Mouse (Mus musculus) G1E (cell line): ENCODE measurements at regions not wholly inside any gene's neighbourhood (a gene's known extent, or its start where the extent isn't known, plus 50 kb on each side); places are given as distances from the start of the nearest gene placed in this dataset.

Experiments
- ATAC-seq: 2 replicates; pipeline ENCODE4 v1.8.0; 2016; ENCODE audit warnings: mild to moderate bottlenecking; ENCODE audit not compliant: insufficient number of reproducible peaks, poor library complexity, low FRiP score, severe bottlenecking; ENCODE audit errors: extremely low read depth
- DNase-seq: peaks from one replicate; pipeline ENCODE4 v3.0.0; 2012; ENCODE audit warnings: low spot score
- H3K27me3 ChIP-seq: 2 replicates; pipeline ENCODE4 v1.6.1; 2012; ENCODE audit warnings: mild to moderate bottlenecking, low read length, inconsistent platforms; ENCODE audit not compliant: insufficient read depth
- H3K36me3 ChIP-seq: replicated peaks from 2 replicates; pipeline ENCODE3; 2012; ENCODE audit warnings: mild to moderate bottlenecking, inconsistent platforms
- H3K4me1 ChIP-seq: 2 replicates; pipeline ENCODE4 v1.6.1; 2012; ENCODE audit warnings: low read depth, low read length, inconsistent platforms, mixed read lengths; ENCODE audit not compliant: insufficient read depth
- H3K4me3 ChIP-seq: 2 replicates; pipeline ENCODE4 v1.5.1; 2012; ENCODE audit warnings: low read depth, mild to moderate bottlenecking, inconsistent platforms, low read length, moderate library complexity, mixed read lengths
- H3K9me3 ChIP-seq: replicated peaks from 2 replicates; pipeline ENCODE4 v1.6.1; 2012; ENCODE audit warnings: inconsistent platforms
- CTCF ChIP-seq: IDR thresholded peaks from 2 replicates; pipeline ENCODE4 v1.5.1; 2012; ENCODE audit warnings: low read depth, low read length, inconsistent platforms, mixed read lengths
- GATA1 ChIP-seq: IDR thresholded peaks from 2 replicates; pipeline ENCODE4 v1.6.1; 2012; ENCODE audit warnings: borderline replicate concordance, low read length, inconsistent platforms, mixed read lengths
- GATA2 ChIP-seq: IDR thresholded peaks from 2 replicates; pipeline ENCODE4 v1.6.1; 2012; ENCODE audit warnings: low read depth, low read length, inconsistent platforms, borderline replicate concordance
- POLR2AphosphoS5 ChIP-seq: IDR thresholded peaks from 2 replicates; pipeline ENCODE4 v1.6.1; 2012; ENCODE audit warnings: low read depth, low read length, inconsistent platforms; ENCODE audit not compliant: insufficient replicate concordance
- TAL1 ChIP-seq: conservative IDR thresholded peaks from 2 replicates; pipeline ENCODE4 v1.6.1; 2012; ENCODE audit warnings: low read depth, low read length, inconsistent platforms, mixed read lengths

DNA sequence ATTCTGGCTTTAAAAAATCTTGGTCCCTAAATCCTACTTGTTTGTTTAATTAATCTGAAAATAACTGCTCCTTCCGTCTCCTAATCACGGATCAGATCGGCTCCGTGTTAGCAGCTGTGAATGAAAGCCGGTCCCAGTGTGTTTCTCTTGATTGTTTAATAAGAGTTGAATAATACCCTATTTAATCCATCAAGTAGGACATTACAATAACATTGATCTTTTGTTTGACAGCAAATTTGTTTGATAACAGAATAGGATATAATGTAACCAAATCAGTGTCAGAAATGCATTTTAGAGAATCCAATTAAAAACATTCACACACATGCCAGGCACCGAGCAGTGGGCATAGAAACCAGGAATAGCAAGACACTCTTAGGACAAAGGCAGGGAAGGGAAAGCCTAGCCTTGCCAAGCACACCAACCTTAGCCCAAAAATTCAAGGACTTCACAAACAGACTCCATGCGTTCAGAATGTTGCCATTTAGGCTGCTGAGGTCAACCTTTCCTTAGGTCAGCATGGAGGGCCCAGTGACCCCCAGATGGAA lies 332.5 kb upstream of the Meis1 start:
- Histone ChIP-seq H3K36me3 (no peaks in the 10 kb centered on the region), H3K4me3 (no peak overlapping the region), H3K4me1 (no peaks in the 10 kb centered on the region), H3K27me3 (no peaks in the 10 kb centered on the region; the same call in 1 of the 2 replicates), H3K9me3 (no peaks in the 10 kb centered on the region)
- ATAC-seq (no peak), DNase-seq (no peak)
- TF ChIP-seq TAL1 (no peak), CTCF (no peak), POLR2AphosphoS5 (no peak), GATA2 (no peak), GATA1 (no peak)

DNA sequence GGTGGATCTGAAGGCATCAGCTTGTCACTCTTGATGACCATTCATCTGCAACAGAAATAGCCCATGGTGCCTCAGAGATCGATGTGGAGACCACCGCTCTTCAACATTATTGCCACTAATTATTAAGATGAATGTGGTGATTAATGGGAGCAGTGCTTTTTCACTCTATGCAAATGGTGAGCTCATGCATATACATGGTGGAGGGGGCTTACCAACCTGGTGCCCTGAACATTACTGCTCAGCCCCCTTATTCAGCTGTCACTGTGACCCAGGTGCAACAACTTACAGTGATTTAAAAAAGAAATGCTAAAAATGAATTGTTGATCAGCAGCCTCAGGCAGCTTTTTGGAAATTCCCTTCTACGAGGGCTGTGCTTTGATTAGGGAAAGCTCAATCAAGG lies 334.9 kb upstream of the Meis1 start:
- no peak overlapping the region for H3K4me3 ChIP-seq
- H3K9me3 ChIP-seq, result no peaks in the 10 kb centered on the region
- DNase-seq, result no peak
- TF ChIP-seq CTCF (no peak), POLR2AphosphoS5 (no peak), GATA1 (no peak), GATA2 (no peak), TAL1 (no peak)
- no peak for ATAC-seq
- no peaks in the 10 kb centered on the region; the same call in 1 of the 2 replicates for H3K27me3 ChIP-seq
- no peaks in the 10 kb centered on the region for H3K4me1 ChIP-seq
- no peaks in the 10 kb centered on the region for H3K36me3 ChIP-seq

DNA sequence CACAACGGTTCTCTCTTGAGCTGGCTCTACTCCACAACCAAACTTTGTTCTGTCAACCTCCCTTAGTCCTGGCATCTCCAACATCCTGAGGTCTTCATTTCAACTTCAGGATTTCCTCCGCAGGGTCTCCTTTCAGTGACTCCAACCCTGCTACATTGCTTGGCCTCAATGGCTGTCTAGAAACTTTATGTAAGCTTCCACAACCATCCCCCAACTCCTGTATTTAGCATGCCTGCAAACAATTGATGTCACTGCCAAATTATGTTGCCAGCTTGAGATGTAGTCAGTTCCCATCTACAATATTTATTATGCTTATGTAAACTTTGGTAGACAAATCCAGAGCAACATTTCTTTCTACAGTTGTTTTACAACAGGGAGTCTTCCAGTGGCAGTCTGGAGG lies 336.4 kb upstream of the Meis1 start:
- Histone ChIP-seq H3K4me1 (no peaks in the 10 kb centered on the region), H3K9me3 (no peaks in the 10 kb centered on the region), H3K27me3 (no peaks in the 10 kb centered on the region; the same call in 1 of the 2 replicates), H3K36me3 (no peaks in the 10 kb centered on the region), H3K4me3 (no peak overlapping the region)
- TF ChIP-seq POLR2AphosphoS5 (no peak), CTCF (no peak), TAL1 (no peak), GATA1 (no peak), GATA2 (no peak)
- ATAC-seq (no peak), DNase-seq (no peak)

DNA sequence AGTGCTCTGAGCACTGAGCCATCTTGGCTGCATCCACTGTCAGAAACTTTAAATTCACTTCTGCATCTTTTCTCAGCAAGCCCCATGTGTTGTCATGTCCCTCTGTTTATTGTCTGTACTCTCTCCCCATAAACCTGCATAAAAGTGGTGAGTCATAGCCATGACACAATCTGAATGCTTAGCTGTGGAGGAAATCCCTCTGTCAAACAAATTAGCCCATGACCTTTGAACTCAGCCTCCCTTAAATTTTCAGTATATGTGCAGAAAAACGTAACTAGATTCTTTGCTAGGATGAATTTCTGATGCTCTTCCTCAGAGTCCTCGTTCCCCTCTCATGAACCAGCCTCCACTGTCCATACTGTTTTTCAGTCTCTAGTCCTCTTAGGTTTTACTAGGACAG lies 337.4 kb upstream of the Meis1 start:
- H3K9me3 ChIP-seq, result no peaks in the 10 kb centered on the region
- H3K36me3 ChIP-seq, result no peaks in the 10 kb centered on the region
- H3K27me3 ChIP-seq, result no peaks in the 10 kb centered on the region; the same call in 1 of the 2 replicates
- no peak overlapping the region for H3K4me3 ChIP-seq
- DNase-seq, result no peak
- TF ChIP-seq CTCF, result no peak
- TF ChIP-seq POLR2AphosphoS5, result no peak
- TF ChIP-seq TAL1, result no peak
- no peak for TF ChIP-seq GATA1
- no peak for TF ChIP-seq GATA2
- no peaks in the 10 kb centered on the region for H3K4me1 ChIP-seq
- ATAC-seq, result no peak

DNA sequence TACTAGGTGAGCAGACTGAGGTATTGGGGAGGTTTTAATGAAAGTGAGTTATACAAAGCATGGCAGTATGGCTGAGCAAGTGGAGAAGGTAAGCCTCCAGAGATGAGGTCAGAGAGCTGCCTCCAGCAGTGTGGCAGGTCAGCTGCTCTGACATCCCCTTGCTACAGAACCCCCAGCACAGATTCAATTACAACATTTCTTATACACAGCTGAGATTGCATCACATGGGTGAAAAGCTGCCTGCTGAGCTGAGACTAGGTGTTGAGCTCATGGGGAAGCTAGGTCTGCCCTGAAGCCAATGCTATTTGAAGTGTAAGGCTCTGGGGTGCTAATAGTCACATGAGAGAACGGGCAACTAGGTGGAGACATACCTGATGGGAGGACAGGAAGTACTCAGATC lies 350.4 kb upstream of the Meis1 start:
- ATAC-seq, result no peak
- no peak for DNase-seq
- Histone ChIP-seq H3K36me3 (no peaks in the 10 kb centered on the region), H3K27me3 (0 out of 2 replicates have a peak, but pooled peaks cover 4% of the 10 kb centered on the region), H3K9me3 (no peaks in the 10 kb centered on the region), H3K4me1 (no peaks in the 10 kb centered on the region), H3K4me3 (no peak overlapping the region)
- TF ChIP-seq GATA1 (no peak), GATA2 (no peak), CTCF (no peak), TAL1 (no peak), POLR2AphosphoS5 (no peak)

DNA sequence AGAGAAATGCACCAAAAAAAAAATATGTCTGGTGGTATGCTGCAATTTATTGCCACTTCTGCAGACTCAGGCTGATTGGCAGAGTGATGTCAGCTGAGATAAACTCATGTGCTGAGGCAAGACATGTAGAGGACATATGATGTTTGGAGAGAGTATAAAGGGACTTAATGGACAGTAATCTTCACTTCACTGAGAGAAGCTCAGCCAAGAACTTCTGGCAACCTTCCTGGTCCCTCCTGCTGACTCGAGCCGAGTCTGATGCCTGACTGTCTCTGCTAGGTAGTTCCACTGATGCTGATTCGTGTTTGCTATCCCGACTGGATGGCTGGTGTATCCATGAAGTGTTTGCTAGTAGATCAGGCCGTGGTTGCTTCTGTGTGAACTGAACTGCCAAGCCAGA lies 354.7 kb upstream of the Meis1 start:
- ATAC-seq (no peak), DNase-seq (no peak)
- no peaks in the 10 kb centered on the region for H3K36me3 ChIP-seq
- 0 out of 2 replicates have a peak, but pooled peaks cover 4% of the 10 kb centered on the region for H3K27me3 ChIP-seq
- no peak overlapping the region for H3K4me3 ChIP-seq
- H3K4me1 ChIP-seq, result no peaks in the 10 kb centered on the region
- no peaks in the 10 kb centered on the region for H3K9me3 ChIP-seq
- no peak for TF ChIP-seq CTCF
- no peak for TF ChIP-seq TAL1
- no peak for TF ChIP-seq POLR2AphosphoS5
- TF ChIP-seq GATA1, result no peak
- TF ChIP-seq GATA2, result no peak
